Mouse (Mus musculus) cerebellum, adult 2 months (tissue): ENCODE results near the gene Acsf3. TPM values are rescaled to one million over a fixed set of nuclear protein-coding genes. Genes with fewer than 3 reads are reported as not detected.

Experiments
- DNase-seq, 2 experiments: peaks; one replicate each; pipeline ENCODE4 v3.0.0; 2021
- H3K27ac ChIP-seq: fragments of 200-500 bp; 2 replicates; pipeline ENCODE4 v1.5.1; 2012; ENCODE audit warnings: low read length, control low read depth, inconsistent platforms; ENCODE audit not compliant: insufficient read depth
- H3K27me3 ChIP-seq: fragments of 200-500 bp; 2 replicates; pipeline ENCODE4 v1.6.1; 2012; ENCODE audit warnings: inconsistent platforms, mild to moderate bottlenecking, low read length, moderate library complexity; ENCODE audit not compliant: control insufficient read depth, insufficient read depth
- H3K4me1 ChIP-seq: fragments of 200-500 bp; 2 replicates; pipeline ENCODE4 v1.6.1; 2011; ENCODE audit warnings: low read length; ENCODE audit not compliant: control insufficient read depth, insufficient read depth
- H3K4me3 ChIP-seq: fragments of 200-500 bp; replicated peaks from 2 replicates; pipeline ENCODE3; 2011; ENCODE audit warnings: mild to moderate bottlenecking, low read depth, low read length, control low read depth; ENCODE audit not compliant: insufficient read depth
- CTCF ChIP-seq: fragments of 200-500 bp; IDR thresholded peaks from 2 replicates; pipeline ENCODE4 v1.5.1; 2011; ENCODE audit warnings: low read depth, mild to moderate bottlenecking, control low read depth, low read length, moderate library complexity, borderline replicate concordance; ENCODE audit not compliant: insufficient read depth
- POLR2A ChIP-seq: fragments of 200-500 bp; IDR thresholded peaks from 2 replicates; pipeline ENCODE4 v1.6.1; 2011; ENCODE audit warnings: low read length, control low read depth, borderline replicate concordance; ENCODE audit not compliant: insufficient read depth
- WGBS: fragments of 180-500 bp; shearing (Covaris S2); methylation state at CpG from one replicate; pipeline ENCODE4 v1.1.7; 2018; 5-methylcytosine and 5-hydroxymethylcytosine counted together
- polyA plus RNA-seq: library from polyadenylated mRNA; depleted of rRNA; stranded (reverse); fragments of >200 nt; gene quantifications from 2 replicates; pipeline ENCODE4 v1.2.3, GENCODE M21; 2012

Gene Acsf3
- polyA plus RNA-seq, 1 experiment, result 33.0 TPM

DNA sequence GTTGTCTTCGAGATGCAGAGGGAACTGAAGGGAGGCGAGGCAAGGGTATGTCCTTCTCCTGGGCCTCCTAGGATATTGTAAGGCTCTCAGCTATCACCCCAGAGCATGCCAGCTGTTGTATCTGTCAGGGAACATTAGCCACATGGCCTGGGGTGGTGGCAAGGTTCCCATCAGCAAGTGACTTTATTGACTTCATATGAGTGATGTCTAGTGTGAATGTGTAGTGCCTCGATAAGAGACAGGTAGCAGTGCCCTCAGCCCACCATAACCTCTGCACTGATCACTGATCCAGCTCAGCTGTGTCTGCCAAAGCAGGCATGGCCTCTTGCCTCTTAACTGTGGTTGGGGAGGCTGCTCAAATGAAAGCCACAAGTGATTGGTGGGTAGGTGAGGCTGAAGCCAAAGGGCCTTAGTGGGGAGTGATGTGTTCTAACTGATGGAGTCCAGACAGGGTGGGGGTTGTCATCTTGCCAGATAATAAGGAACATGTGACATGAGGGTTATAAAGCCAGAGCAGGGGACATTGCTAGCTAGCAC, 3.5 kb downstream of the Acsf3 start:
- 14% methylated on average over 3 of the region's 3 CpGs for WGBS
- 0 out of 2 replicates have a peak, but pooled peaks cover 5% of the 10 kb centered on the region for H3K4me1 ChIP-seq
- no peak overlapping the region for H3K27ac ChIP-seq
- no peaks in the 10 kb centered on the region for H3K27me3 ChIP-seq
- H3K4me3 ChIP-seq, result no peak overlapping the region
- no peak for DNase-seq
- TF ChIP-seq CTCF (no peak), POLR2A (no peak)

DNA sequence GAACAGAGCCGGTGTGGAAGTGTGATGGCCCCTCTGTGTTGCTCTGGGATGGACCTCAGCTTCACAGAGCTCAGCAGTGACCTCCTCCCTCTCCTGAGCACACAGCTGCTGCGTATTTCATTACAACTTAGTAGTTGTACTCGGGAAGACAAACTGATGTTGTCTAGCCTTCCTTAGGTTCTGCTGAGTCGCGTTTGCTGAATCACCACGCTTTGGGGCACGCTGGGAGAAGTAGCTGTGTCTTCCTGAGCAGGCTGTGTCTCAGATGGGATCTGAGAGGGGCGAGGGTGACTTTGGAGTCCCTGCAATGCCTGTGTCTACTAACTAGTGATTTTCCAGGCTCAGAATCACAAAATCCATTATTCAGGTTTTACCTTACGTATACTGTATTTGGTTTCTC, 4.0 kb downstream of the Acsf3 start:
- WGBS, result 62% methylated on average over 9 of the region's 9 CpGs
- 0 out of 2 replicates have a peak, but pooled peaks cover 5% of the 10 kb centered on the region for H3K4me1 ChIP-seq
- H3K27ac ChIP-seq, result no peak overlapping the region
- H3K27me3 ChIP-seq, result no peaks in the 10 kb centered on the region
- H3K4me3 ChIP-seq, result no peak overlapping the region
- TF ChIP-seq CTCF (no peak), POLR2A (no peak)
- no peak for DNase-seq

DNA sequence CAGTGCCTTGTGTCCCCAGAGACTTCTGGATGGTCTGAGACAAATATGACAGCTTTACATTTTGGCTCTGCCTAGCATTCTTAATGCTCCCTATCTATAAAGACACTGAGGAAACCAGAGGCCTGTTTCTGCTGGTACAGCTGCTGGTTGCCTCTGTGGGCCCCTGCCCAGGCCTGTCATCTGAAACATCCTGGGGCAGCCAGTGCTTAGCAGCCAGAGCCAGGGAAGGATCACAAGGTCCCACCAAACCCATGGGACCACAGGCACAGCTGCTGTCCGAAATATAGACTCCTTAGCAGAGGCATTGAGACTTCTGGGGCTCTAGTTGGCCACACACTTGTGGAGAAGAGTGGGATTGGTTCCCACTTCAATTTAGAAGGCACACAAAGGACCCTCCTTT, 9.5 kb downstream of the Acsf3 start:
- WGBS, result 64% methylated on average over 1 of the region's 1 CpGs
- no peak for DNase-seq
- Histone ChIP-seq H3K27ac (no peak overlapping the region), H3K27me3 (no peaks in the 10 kb centered on the region), H3K4me1 (no peaks in the 10 kb centered on the region), H3K4me3 (no peak overlapping the region)
- TF ChIP-seq CTCF (no peak), POLR2A (no peak)

DNA sequence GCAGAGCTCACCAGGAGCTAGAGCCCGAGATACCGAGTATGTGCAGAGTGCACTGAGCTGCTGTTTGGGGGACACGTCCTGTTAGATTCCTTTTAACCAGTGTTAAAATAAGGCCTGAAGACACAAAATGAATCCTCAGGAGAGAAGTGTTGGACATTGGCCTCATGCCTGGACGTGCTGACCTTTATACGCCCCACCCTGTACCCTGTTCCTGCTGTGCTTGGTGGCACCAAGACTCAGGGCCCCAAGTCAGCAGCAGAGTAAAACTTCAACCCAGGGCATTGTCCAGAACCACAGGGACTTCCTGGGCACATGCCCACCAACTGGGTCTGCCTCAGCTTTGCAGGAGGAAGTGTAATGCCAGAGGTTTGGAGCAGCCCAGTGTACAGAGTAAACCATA, 14.5 kb downstream of the Acsf3 start:
- WGBS, result 95% methylated on average over 5 of the region's 5 CpGs
- no peaks in the 10 kb centered on the region for H3K27me3 ChIP-seq
- H3K4me3 ChIP-seq, result no peak overlapping the region
- no peak for DNase-seq
- no peak overlapping the region for H3K27ac ChIP-seq
- TF ChIP-seq CTCF (no peak), POLR2A (no peak)
- peaks cover 16% of the 10 kb centered on the region for H3K4me1 ChIP-seq

DNA sequence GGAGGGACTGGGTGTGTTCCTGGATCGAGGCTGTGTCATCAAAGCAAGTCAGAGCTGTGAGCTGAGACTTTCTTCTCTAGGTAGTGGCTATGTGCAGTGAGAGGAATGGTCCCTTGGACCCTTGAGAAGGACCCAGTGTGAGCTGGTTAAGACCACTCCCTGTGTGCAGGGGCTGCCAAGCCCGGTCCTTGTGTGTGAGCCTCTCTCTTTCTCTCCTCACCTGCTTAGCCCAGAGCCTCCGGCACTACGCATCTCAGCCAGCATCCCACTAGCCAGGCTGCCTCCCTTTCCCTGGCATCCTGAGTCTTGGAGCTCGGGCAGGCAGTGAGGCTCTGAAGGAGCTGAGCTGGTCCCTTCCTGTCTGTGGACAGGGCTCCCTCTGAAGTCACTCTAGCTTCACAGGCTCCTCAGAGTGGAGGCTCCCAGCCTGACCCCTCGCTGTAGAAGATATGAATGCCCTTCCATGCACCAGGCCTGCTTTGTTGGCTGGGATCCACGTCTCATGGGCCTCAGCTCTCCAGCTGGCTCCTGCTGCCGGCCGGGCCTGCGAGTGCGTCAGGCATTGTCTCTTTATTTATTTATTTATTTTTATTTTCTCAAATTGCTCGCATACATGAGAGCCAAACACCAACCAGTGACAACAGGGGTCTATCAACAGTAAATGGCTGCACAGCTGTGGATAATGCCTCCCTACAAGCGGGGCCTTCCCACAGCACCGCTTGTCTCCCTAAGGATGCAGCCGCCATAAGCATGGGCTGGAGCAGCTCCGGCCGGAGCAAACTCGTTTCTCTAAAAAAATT, 18.3 kb downstream of the Acsf3 start:
- TF ChIP-seq CTCF, result no peak
- TF ChIP-seq POLR2A, result no peak
- H3K4me1 ChIP-seq, result peaks cover 16% of the 10 kb centered on the region
- WGBS, result 23% methylated on average over 18 of the region's 18 CpGs
- no peak overlapping the region for H3K27ac ChIP-seq
- H3K27me3 ChIP-seq, result no peaks in the 10 kb centered on the region
- no peak overlapping the region for H3K4me3 ChIP-seq
- DNase-seq, result peak; percentile 71 to 73

DNA sequence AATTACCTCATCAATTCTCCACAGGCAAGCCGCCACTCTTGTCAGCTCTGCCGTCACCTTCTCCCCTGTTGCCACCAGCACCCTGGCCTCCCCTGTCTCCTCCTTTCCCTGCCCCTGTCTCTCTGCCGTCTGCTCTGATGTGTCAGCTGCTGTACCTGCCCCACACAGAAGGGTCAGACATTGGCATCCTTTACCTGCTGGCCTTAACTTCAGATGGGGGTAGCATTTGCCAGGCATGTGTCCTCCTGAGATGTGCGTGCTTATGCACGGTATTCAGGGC, 18.8 kb downstream of the Acsf3 start:
- no peak for DNase-seq
- no peak overlapping the region for H3K27ac ChIP-seq
- peaks cover 16% of the 10 kb centered on the region for H3K4me1 ChIP-seq
- WGBS, result 39% methylated on average over 5 of the region's 5 CpGs
- H3K27me3 ChIP-seq, result no peaks in the 10 kb centered on the region
- no peak for TF ChIP-seq POLR2A
- no peak overlapping the region for H3K4me3 ChIP-seq

DNA sequence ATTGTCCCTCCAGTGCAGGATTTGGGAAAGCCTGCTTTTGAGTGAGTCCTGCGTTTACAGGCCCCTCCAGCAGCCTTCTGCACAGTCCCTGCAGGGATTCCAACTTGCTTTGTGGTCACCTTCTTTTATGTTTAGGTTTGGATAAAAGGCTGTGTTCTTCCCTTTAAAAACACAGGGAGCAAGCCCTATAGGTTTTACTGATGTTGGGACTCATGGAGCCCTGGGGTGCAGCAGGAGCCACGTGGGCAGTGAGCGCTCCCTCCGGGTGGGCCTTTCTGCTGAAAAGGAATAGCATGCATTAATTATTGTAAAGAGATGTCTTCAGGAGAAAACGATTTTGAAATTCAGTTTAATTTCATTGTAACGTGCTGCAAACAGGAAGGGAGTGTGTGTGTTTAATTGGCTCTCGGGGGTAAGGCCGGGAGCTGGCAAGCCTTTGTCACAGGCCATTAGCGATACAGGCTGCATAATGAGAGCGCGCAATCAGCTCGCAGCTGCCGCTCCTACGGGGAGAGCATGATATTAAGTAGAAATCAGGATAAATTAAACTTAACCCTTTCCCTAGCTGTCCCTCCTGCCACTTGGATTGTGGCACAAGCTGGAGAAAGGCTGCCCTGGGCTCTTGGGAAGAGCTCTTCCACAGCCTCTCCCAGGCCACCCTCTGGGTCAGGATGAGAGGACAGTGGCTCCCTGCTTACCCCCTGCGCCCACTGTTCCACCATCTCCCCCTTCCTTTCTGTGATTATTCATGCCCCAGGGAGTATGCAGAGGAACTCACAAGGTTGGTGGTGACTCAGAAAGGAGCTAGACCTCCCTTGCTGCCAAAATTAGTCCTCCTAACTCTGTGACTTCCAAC, 28.8 kb downstream of the Acsf3 start:
- peaks cover 25% of the 10 kb centered on the region for H3K4me1 ChIP-seq
- no peak for DNase-seq
- TF ChIP-seq POLR2A (no peak), CTCF (no peak)
- H3K27ac ChIP-seq, result no peak overlapping the region
- 53% methylated on average over 15 of the region's 15 CpGs for WGBS
- H3K4me3 ChIP-seq, result no peak overlapping the region
- H3K27me3 ChIP-seq, result no peaks in the 10 kb centered on the region
